Mouse (Mus musculus): Measurements from ENCODE around the gene Lpp. TPM values are rescaled to one million over a fixed set of nuclear protein-coding genes. Genes with fewer than 3 reads are reported as not detected.
A peak's percentile ranks its signal among the peaks of the same experiment; 100 is the strongest.

Lpp gene
- total and polyA plus RNA-seq, 3 experiments, result 0.64 to 1.2 (median 0.68) TPM

GRCm38 (mm10) chr16:24425816-24426215 is 32.5 kb downstream of the Lpp start:
- Histone ChIP-seq H3K27me3 (replicated peaks) (no peaks in the 10 kb centered on the region), H3K4me3 (replicated peaks in 1 of 3; ENCODE audit: low read depth in 2 of 3, low read length in 2 of 3, poor library complexity in 1 of 3) (no peak overlapping the region), H3K9ac (ENCODE audit: insufficient read depth, low read depth) (no peak overlapping the region), H3K27ac (ENCODE audit: insufficient read depth, low read depth) (no peak overlapping the region), H3K36me3 (replicated peaks in 1 of 2; ENCODE audit: control insufficient read depth in 1 of 2, insufficient read depth in 1 of 2, low read length in 1 of 2) (no peaks in the 10 kb centered on the region), H3K9me3 (replicated peaks; ENCODE audit: low read length) (no peaks in the 10 kb centered on the region), H3K79me2 (replicated peaks; ENCODE audit: control insufficient read depth, extremely low read depth, insufficient read depth, poor library complexity, severe bottlenecking) (no peaks in the 10 kb centered on the region), H3K4me1 (ENCODE audit: control insufficient read depth in 1 of 2, insufficient read depth in 2 of 2) (peaks cover 3 to 16% of the 10 kb centered on the region in 2 experiments; a peak in 2 of 4 replicates), H3K4me2 (ENCODE audit: insufficient read depth, low read depth, poor library complexity, severe bottlenecking) (no peak overlapping the region)
- DNase-seq (ENCODE audit: extremely low read depth), result peak; percentile 35
- in situ Hi-C loops (cut with MboI; ENCODE audit: low pct_ligation_motif_present, low pct_unique_long_range_greater_than_20kb, low sequenced_read_pairs) (no loop called here), dilution Hi-C loops (cut with MboI; ENCODE audit: extremely low pct_ligation_motif_present, extremely low pct_unique_long_range_greater_than_20kb, low sequenced_read_pairs) (no loop called here)
- TF ChIP-seq NELFE (IDR thresholded peaks at IDR 0.05; ENCODE audit: low read depth, low read length) (no peak), RAD21 (IDR thresholded peaks at IDR 0.05; ENCODE audit: low read depth, low read length) (no peak), ZNF384 (IDR thresholded peaks at IDR 0.05; ENCODE audit: low read depth, low read length) (no peak), MAX (IDR thresholded peaks at IDR 0.05; ENCODE audit: low read length) (no peak), UBTF (IDR thresholded peaks at IDR 0.05; ENCODE audit: low read depth, low read length) (no peak), EP300 (IDR thresholded peaks at IDR 0.05; ENCODE audit: low read length) (no peak), PAX5 (IDR thresholded peaks at IDR 0.05; ENCODE audit: low read length) (no peak), USF1 (IDR thresholded peaks at IDR 0.05; ENCODE audit: low read depth, low read length) (no peak), BHLHE40 (IDR thresholded peaks at IDR 0.05; ENCODE audit: low read depth, low read length) (0 out of 2 replicates have a peak, but pooled peaks have one; percentile 10), E2F4 (IDR thresholded peaks at IDR 0.05; ENCODE audit: insufficient replicate concordance, low read depth, low read length) (no peak), ZMIZ1 (IDR thresholded peaks at IDR 0.05; ENCODE audit: low read depth, low read length) (no peak), ETS1 (conservative IDR thresholded peaks at IDR 0.05; ENCODE audit: low read depth, low read length) (0 out of 2 replicates have a peak, but pooled peaks have one; percentile 17), MAFK (IDR thresholded peaks at IDR 0.05; ENCODE audit: insufficient replicate concordance, low read length) (peak; percentile 90), MXI1 (IDR thresholded peaks at IDR 0.05; ENCODE audit: low read depth, low read length) (no peak), IRF4 (IDR thresholded peaks at IDR 0.05; ENCODE audit: low read depth, low read length) (no peak), ZC3H11A (IDR thresholded peaks at IDR 0.05; ENCODE audit: low read depth, low read length) (no peak)

DNA sequence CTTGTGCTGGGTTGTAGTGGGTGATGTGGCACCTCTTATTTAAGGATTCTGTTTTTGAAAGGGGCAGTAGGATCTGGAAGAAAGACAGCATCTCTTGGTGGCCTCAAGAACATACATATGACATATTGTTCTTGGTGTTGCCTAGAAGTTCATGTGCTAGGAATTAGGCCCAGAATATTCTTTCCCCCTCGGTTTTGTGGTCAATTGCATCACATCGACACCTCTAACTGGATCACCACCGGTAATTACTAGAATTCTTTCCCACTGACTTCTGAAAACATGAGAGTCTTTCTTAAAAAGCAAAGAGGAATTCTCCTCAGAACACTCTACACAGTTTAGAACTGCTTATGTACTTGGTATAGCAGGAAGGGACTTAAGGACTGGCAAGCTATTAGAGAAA is 34.3 kb downstream of the Lpp start:
- Histone ChIP-seq H3K36me3 (replicated peaks in 1 of 2; ENCODE audit: control insufficient read depth in 1 of 2, insufficient read depth in 1 of 2, low read length in 1 of 2) (no peaks in the 10 kb centered on the region), H3K4me3 (replicated peaks in 1 of 3; ENCODE audit: low read depth in 2 of 3, low read length in 2 of 3, poor library complexity in 1 of 3) (no peak overlapping the region), H3K4me2 (ENCODE audit: insufficient read depth, low read depth, poor library complexity, severe bottlenecking) (no peak overlapping the region), H3K4me1 (ENCODE audit: control insufficient read depth in 1 of 2, insufficient read depth in 2 of 2) (peaks cover 3 to 16% of the 10 kb centered on the region in 2 experiments; a peak in 2 of 4 replicates), H3K9me3 (replicated peaks; ENCODE audit: low read length) (no peaks in the 10 kb centered on the region), H3K79me2 (replicated peaks; ENCODE audit: control insufficient read depth, extremely low read depth, insufficient read depth, poor library complexity, severe bottlenecking) (no peaks in the 10 kb centered on the region), H3K9ac (ENCODE audit: insufficient read depth, low read depth) (no peak overlapping the region), H3K27me3 (replicated peaks) (no peaks in the 10 kb centered on the region), H3K27ac (ENCODE audit: insufficient read depth, low read depth) (no peak overlapping the region)
- dilution Hi-C loops (cut with MboI; ENCODE audit: extremely low pct_ligation_motif_present, extremely low pct_unique_long_range_greater_than_20kb, low sequenced_read_pairs), result no loop called here
- in situ Hi-C loops (cut with MboI; ENCODE audit: low pct_ligation_motif_present, low pct_unique_long_range_greater_than_20kb, low sequenced_read_pairs), result no loop called here
- DNase-seq (ENCODE audit: extremely low read depth), result no peak
- TF ChIP-seq NELFE (IDR thresholded peaks at IDR 0.05; ENCODE audit: low read depth, low read length) (no peak), RCOR1 (conservative IDR thresholded peaks at IDR 0.05; ENCODE audit: low read depth, low read length) (no peak), ZNF384 (IDR thresholded peaks at IDR 0.05; ENCODE audit: low read depth, low read length) (no peak), CTCF (conservative IDR thresholded peaks at IDR 0.05 in 1 of 2, IDR thresholded peaks at IDR 0.05 in 1 of 2; ENCODE audit: low read depth in 2 of 2, low read length in 2 of 2) (no peak), POLR2A (IDR thresholded peaks at IDR 0.05; ENCODE audit: low read depth, low read length) (no peak), MXI1 (IDR thresholded peaks at IDR 0.05; ENCODE audit: low read depth, low read length) (no peak), CHD2 (IDR thresholded peaks at IDR 0.05; ENCODE audit: low read length) (no peak), ETS1 (conservative IDR thresholded peaks at IDR 0.05; ENCODE audit: low read depth, low read length) (no peak), NRF1 (IDR thresholded peaks at IDR 0.05; ENCODE audit: low read depth, low read length) (no peak), MAFK (IDR thresholded peaks at IDR 0.05; ENCODE audit: insufficient replicate concordance, low read length) (no peak), HCFC1 (IDR thresholded peaks at IDR 0.05; ENCODE audit: low read depth, low read length) (no peak), EP300 (IDR thresholded peaks at IDR 0.05; ENCODE audit: low read length) (no peak)

Data from CH12.LX (cell line).